ENCODE assay signal across 27 mouse cellular contexts in the genomic region with DNA sequence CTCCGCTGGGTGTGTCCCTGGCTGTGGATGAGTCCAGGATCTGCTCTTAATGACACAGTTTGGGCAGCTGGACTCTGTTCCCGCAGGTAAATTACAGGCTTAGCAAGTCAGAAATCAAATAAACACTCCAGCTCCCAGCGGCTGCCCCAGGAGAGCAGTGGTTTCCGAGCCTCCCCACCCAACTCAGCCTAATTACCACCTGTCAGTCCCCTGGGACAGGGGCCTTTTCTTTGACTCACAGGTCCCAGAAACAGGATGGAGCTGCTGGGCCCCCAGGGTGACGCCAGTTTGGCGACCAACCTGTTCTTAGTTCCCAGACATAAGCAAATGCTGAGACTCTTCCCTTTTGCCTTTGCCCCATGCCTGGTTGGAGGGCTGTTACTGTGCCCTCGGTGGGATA. TPM values are rescaled to one million over a fixed set of nuclear protein-coding genes. Genes with fewer than 3 reads are reported as not detected.
"Had no signal": no experiment of that assay in that cellular context is flagged by ENCODE, and none has a peak within 500 bp of the region (broad histone marks: within the 10 kb centered on the region; RNA-seq: fewer than 3 reads in every experiment).

No protein-coding gene starts in this region.

- H3K9me3 ChIP-seq: liver, embryonic 15.5 days; lung, embryonic 15.5 days; midbrain, embryonic 10.5 days; midbrain, embryonic 12.5 days; neural tube, embryonic 13.5 days; neural tube, embryonic 15.5 days; stomach, embryonic 15.5 days had no signal

- H3K4me1 ChIP-seq: lung, embryonic 15.5 days; midbrain, embryonic 12.5 days; neural tube, embryonic 13.5 days; neural tube, embryonic 15.5 days; stomach, embryonic 15.5 days had no signal

- H3K27ac ChIP-seq: liver, embryonic 15.5 days; lung, embryonic 15.5 days; midbrain, embryonic 10.5 days; midbrain, embryonic 12.5 days; neural tube, embryonic 13.5 days; neural tube, embryonic 15.5 days; stomach, embryonic 15.5 days; stomach, postnatal 0 days had no signal

- H3K36me3 ChIP-seq: lung, embryonic 15.5 days; midbrain, embryonic 12.5 days; neural tube, embryonic 15.5 days; stomach, embryonic 15.5 days had no signal

- H3K9ac ChIP-seq: liver, embryonic 15.5 days; liver, postnatal 0 days; lung, embryonic 15.5 days; midbrain, embryonic 12.5 days; neural tube, embryonic 13.5 days; neural tube, embryonic 15.5 days; stomach, embryonic 15.5 days had no signal

- H3K4me3 ChIP-seq: liver, embryonic 15.5 days; lung, embryonic 15.5 days; midbrain, embryonic 10.5 days; midbrain, embryonic 12.5 days; myocyte; neural tube, embryonic 13.5 days; neural tube, embryonic 15.5 days; stomach, embryonic 15.5 days had no signal

- H3K27me3 ChIP-seq: liver, embryonic 15.5 days; lung, embryonic 15.5 days; midbrain, embryonic 12.5 days; neural tube, embryonic 13.5 days; neural tube, embryonic 15.5 days; stomach, embryonic 15.5 days had no signal

- DNase-seq: liver, postnatal 0 days; lung, adult 2 months; lung, postnatal 14 days; lung, postnatal 4 days; midbrain, embryonic 14.5 days; retina, postnatal 1 day; right cerebral cortex, adult 18-20 months; right cerebral cortex, postnatal 25 days; right cerebral cortex, postnatal 4 days; thymus, adult 2 months; thymus, postnatal 25 days; thymus, postnatal 4 days had no signal

- H3K4me2 ChIP-seq: liver, embryonic 15.5 days; lung, embryonic 15.5 days; midbrain, embryonic 12.5 days; neural tube, embryonic 13.5 days; neural tube, embryonic 15.5 days; stomach, embryonic 15.5 days had no signal

- ATAC-seq: liver, postnatal 0 days; lung, postnatal 0 days; midbrain, embryonic 16.5 days had no signal

RNA-seq across cellular contexts. Expression of a gene that starts 11.6 kb away (rescaled TPM):
- total RNA-seq: megakaryocyte, adult 5-6 weeks; megakaryocyte-erythroid progenitor cell, adult 5-6 weeks had no signal
- polyA plus RNA-seq: liver, embryonic 15.5 days; liver, postnatal 0 days; lung, adult 2 months; lung, embryonic 15.5 days; lung, postnatal 0 days; midbrain, embryonic 10.5 days; midbrain, embryonic 12.5 days; midbrain, embryonic 14.5 days; midbrain, embryonic 16.5 days; neural tube, embryonic 11.5 days; neural tube, embryonic 13.5 days; stomach, embryonic 15.5 days; stomach, postnatal 0 days; urinary bladder, adult 2 months had no signal

RNA-seq across cellular contexts. Expression of a gene that starts 31.2 kb away (rescaled TPM):
- total RNA-seq: megakaryocyte, adult 5-6 weeks; megakaryocyte-erythroid progenitor cell, adult 5-6 weeks had no signal
